Mouse (Mus musculus) central nervous system, embryonic 11.5 days (tissue): ENCODE data around the gene Hmgcl. TPM values are rescaled to one million over a fixed set of nuclear protein-coding genes. Genes with fewer than 3 reads are reported as not detected.

Experiments used
- polyA plus RNA-seq: library from polyadenylated mRNA; depleted of rRNA; stranded (reverse); fragments of >200 nt; gene quantifications from 2 replicates; pipeline ENCODE4 v1.2.3, GENCODE M21; 2012; rRNA removed

Gene Hmgcl
- 45.1 and 46.8 TPM in 2 replicates for polyA plus RNA-seq

DNA sequence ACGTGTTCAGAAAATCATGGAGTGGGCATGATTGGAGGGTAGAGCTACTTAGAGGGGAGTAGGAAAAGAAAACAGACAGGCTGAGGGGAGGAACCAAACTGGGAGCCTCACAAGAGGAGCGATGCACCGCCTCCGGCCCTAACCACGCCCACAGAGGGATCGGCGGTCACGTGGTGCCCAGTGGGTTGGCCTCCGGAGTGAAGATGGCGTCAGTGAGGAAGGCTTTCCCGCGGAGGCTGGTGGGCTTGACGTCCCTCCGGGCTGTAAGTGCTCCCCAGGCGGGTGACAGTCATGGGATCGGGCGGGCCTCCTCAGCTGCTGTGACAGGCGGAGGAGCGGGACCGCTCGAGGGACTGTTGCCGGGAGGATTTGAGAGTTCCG is at the start of gene Hmgcl:
Gene Hmgcl, plus strand, starts transcription at position 171 of the 381 bp plus-strand sequence.

DNA sequence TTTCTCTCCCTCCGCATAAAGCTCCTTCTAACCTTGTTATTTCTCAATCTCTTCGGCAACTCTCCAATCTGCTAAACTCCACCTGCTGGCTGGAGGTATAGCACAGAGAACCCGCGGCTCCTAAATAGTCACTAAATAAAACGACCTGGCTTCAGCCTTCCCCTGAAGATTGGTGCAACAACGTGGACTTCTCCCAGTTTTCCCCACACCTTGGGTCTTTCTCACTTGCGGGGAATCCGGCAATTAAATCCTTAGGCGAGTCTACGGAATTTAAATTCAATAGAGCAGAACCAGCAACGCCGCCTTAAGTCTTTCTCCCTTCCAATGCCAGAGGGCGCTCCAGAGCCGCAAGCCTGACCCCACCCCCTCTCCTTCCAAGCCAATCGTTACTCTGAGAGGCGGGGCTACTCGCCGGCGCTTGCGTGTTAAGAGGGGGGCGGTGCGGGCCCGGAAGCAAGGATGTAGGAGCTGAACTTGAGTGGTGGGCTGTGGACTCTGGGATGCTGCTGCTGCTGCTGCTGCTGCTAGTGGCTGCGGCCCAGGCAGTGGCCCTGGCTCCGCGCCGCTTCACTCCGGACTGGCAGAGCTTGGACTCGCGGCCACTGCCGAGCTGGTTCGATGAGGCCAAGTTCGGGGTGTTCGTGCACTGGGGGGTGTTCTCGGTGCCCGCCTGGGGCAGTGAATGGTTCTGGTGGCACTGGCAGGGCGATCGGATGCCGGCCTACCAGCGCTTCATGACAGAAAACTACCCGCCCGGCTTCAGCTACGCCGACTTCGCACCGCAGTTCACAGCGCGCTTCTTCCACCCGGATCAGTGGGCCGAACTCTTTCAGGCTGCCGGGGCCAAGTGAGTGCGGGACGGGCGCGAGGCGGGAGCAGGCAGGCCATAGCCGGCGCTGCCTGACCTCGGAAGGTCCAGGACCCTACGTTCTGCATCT is 25.7 kb upstream of the Hmgcl start, which contains the start of gene Fuca1:
Gene Fuca1, plus strand, starts transcription at position 432 of the 938 bp plus-strand sequence.

GRCm38 (mm10) chr4:135963457-135964193 is 17.4 kb downstream of the Hmgcl start, which contains the start of gene Gale:
TSS of gene Gale (plus strand) at chr4:135963727.

GRCm38 (mm10) chr4:135972556-135972906 is 26.3 kb downstream of the Hmgcl start, which contains the start of gene Lypla2:
TSS of gene Lypla2 (minus strand) at chr4:135972626.

GRCm38 (mm10) chr4:135986943-135987710 is 40.9 kb downstream of the Hmgcl start, which contains the start of gene Pithd1:
TSS of gene Pithd1 (minus strand) at chr4:135987264.

Other genes with a start within 250 kb of the Hmgcl start
- 0.07 and 0.10 TPM in 2 replicates for gene Il22ra1, start 218.3 kb upstream of the Hmgcl start, polyA plus RNA-seq
- gene Myom3, start 186.7 kb upstream of the Hmgcl start, polyA plus RNA-seq: 0.04 and 1.9 TPM in 2 replicates
- gene Srsf10, start 90.7 kb upstream of the Hmgcl start, polyA plus RNA-seq: 161 and 212 TPM in 2 replicates
- gene Pnrc2, start 72.6 kb upstream of the Hmgcl start, polyA plus RNA-seq: 119 and 142 TPM in 2 replicates
- 0.45 and 0.46 TPM in 2 replicates for gene Cnr2, start 51.1 kb upstream of the Hmgcl start, polyA plus RNA-seq
- gene Fuca1, start 25.7 kb upstream of the Hmgcl start, polyA plus RNA-seq: 31.6 and 41.2 TPM in 2 replicates
- gene Gale, start 17.3 kb downstream of the Hmgcl start, polyA plus RNA-seq: 27.9 TPM in 2 replicates
- 112 and 118 TPM in 2 replicates for gene Lypla2, start 26.2 kb downstream of the Hmgcl start, polyA plus RNA-seq
- 40.5 and 50.9 TPM in 2 replicates for gene Pithd1, start 40.8 kb downstream of the Hmgcl start, polyA plus RNA-seq
- gene Eloa, start 75.3 kb downstream of the Hmgcl start, polyA plus RNA-seq: 23.0 and 26.1 TPM in 2 replicates
- 1,444 and 2,797 TPM in 2 replicates for gene Rpl11, start 107.0 kb downstream of the Hmgcl start, polyA plus RNA-seq
- gene Id3, start 197.0 kb downstream of the Hmgcl start, polyA plus RNA-seq: 276 and 283 TPM in 2 replicates
- gene E2f2, start 225.9 kb downstream of the Hmgcl start, polyA plus RNA-seq: 9.7 and 10.9 TPM in 2 replicates